Mouse (Mus musculus): ENCODE data around the gene Dusp14. TPM values are rescaled to one million over a fixed set of nuclear protein-coding genes. Genes with fewer than 3 reads are reported as not detected.

The Dusp14 gene
- polyA plus RNA-seq (2012; rRNA removed) = 15.3 and 18.2 TPM in 2 replicates
- polyA plus RNA-seq (2014; fragmentation: Nextera tagmentation; extraction: Ambion mirVana) = 21.9 and 23.6 TPM in 2 replicates

- peaks cover 18% of the 10 kb centered on the region for H3K27me3 ChIP-seq (ENCODE audit: control insufficient read depth, insufficient read depth, low read length)
- no peak for DNase-seq (ENCODE audit: low spot score)
Observed at GRCm38 (mm10) chr11:84069034-84069370, at the start of gene Dusp14. Gene Dusp14, minus strand, starts transcription at chr11:84069261.

GRCm38 (mm10) chr11:84117431-84117830, 48.4 kb upstream of the Dusp14 start:
- ATAC-seq (ENCODE audit: low FRiP score, low read depth) = no peak
- Histone ChIP-seq H3K36me3 (ENCODE audit: control insufficient read depth, insufficient read depth, low read length) (peaks cover 77% of the 10 kb centered on the region), H3K4me3 (replicated peaks; ENCODE audit: low read length) (no peak overlapping the region), H3K9me3 (ENCODE audit: control insufficient read depth, low read length) (no peaks in the 10 kb centered on the region), H3K27me3 (ENCODE audit: control insufficient read depth, insufficient read depth, low read length) (no peaks in the 10 kb centered on the region), H3K27ac (replicated peaks; ENCODE audit: low read depth, low read length) (no peak overlapping the region), H3K4me2 (replicated peaks; ENCODE audit: low read depth, low read length, severe bottlenecking) (no peak overlapping the region), H3K9ac (ENCODE audit: low read depth, low read length, severe bottlenecking) (no peak overlapping the region), H3K4me1 (ENCODE audit: control insufficient read depth, insufficient read depth, low read length) (no peaks in the 10 kb centered on the region)
- DNase-seq (ENCODE audit: low spot score) = no peak
- WGBS = 77% methylated on average over 4 of the region's 4 CpGs
- no peak for TF ChIP-seq POLR2A (IDR thresholded peaks at IDR 0.05; ENCODE audit: borderline replicate concordance, extremely low read depth, insufficient read depth, insufficient read length)

More at GRCm38 (mm10) chr11:84069034-84069370, at the start of gene Dusp14:
- no peaks in the 10 kb centered on the region for H3K9me3 ChIP-seq (ENCODE audit: control insufficient read depth, low read length)
- ATAC-seq (ENCODE audit: low FRiP score, low read depth) = no peak
- TF ChIP-seq POLR2A (IDR thresholded peaks at IDR 0.05; ENCODE audit: borderline replicate concordance, extremely low read depth, insufficient read depth, insufficient read length) = no peak
- peak within 1 kb of the TSS; percentile 73 for H3K4me3 ChIP-seq (replicated peaks; ENCODE audit: low read length)
- peak within 1 kb of the TSS; percentile 67; the same call in 1 of the 2 replicates for H3K27ac ChIP-seq (replicated peaks; ENCODE audit: low read depth, low read length)
- WGBS = 13% methylated on average over 11 of the region's 11 CpGs
- peak within 1 kb of the TSS; percentile 78 for H3K9ac ChIP-seq (ENCODE audit: low read depth, low read length, severe bottlenecking)
- H3K36me3 ChIP-seq (ENCODE audit: control insufficient read depth, insufficient read depth, low read length) = no peaks in the 10 kb centered on the region
- H3K4me1 ChIP-seq (ENCODE audit: control insufficient read depth, insufficient read depth, low read length) = peaks cover 31% of the 10 kb centered on the region
- peak within 1 kb of the TSS; percentile 86 for H3K4me2 ChIP-seq (replicated peaks; ENCODE audit: low read depth, low read length, severe bottlenecking)

DNA sequence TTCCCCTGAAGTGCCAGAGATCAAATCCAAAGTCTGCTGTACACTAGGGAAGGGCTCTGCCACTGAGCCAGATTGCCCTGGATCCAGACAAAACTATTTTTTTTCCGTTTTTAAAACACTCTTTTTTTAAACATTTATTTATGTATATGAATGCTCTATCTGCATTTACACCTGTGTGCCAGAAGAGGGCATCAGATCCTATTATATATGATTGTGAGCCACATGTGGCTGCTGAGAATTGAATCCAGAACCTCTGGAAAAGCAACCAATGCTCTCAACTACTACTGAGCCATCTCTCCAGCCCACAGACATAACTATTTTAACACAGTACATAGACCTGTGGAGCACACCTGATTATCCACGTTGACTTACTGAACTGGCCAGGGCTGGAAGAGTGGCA, 47.2 kb upstream of the Dusp14 start:
- TF ChIP-seq POLR2A (IDR thresholded peaks at IDR 0.05; ENCODE audit: borderline replicate concordance, extremely low read depth, insufficient read depth, insufficient read length) = no peak
- peaks cover 65% of the 10 kb centered on the region for H3K36me3 ChIP-seq (ENCODE audit: control insufficient read depth, insufficient read depth, low read length)
- H3K4me1 ChIP-seq (ENCODE audit: control insufficient read depth, insufficient read depth, low read length) = no peaks in the 10 kb centered on the region
- H3K9me3 ChIP-seq (ENCODE audit: control insufficient read depth, low read length) = no peaks in the 10 kb centered on the region
- ATAC-seq (ENCODE audit: low FRiP score, low read depth) = no peak
- DNase-seq (ENCODE audit: low spot score) = no peak
- no peak overlapping the region for H3K27ac ChIP-seq (replicated peaks; ENCODE audit: low read depth, low read length)
- H3K4me2 ChIP-seq (replicated peaks; ENCODE audit: low read depth, low read length, severe bottlenecking) = no peak overlapping the region
- H3K4me3 ChIP-seq (replicated peaks; ENCODE audit: low read length) = no peak overlapping the region
- no peak overlapping the region for H3K9ac ChIP-seq (ENCODE audit: low read depth, low read length, severe bottlenecking)
- 64% methylated on average over 2 of the region's 2 CpGs for WGBS
- H3K27me3 ChIP-seq (ENCODE audit: control insufficient read depth, insufficient read depth, low read length) = no peaks in the 10 kb centered on the region

- Histone ChIP-seq H3K9me3 (ENCODE audit: control insufficient read depth, low read length) (no peaks in the 10 kb centered on the region), H3K4me3 (replicated peaks; ENCODE audit: low read length) (no peak overlapping the region), H3K36me3 (ENCODE audit: control insufficient read depth, insufficient read depth, low read length) (peaks cover 63% of the 10 kb centered on the region), H3K4me1 (ENCODE audit: control insufficient read depth, insufficient read depth, low read length) (no peaks in the 10 kb centered on the region), H3K9ac (ENCODE audit: low read depth, low read length, severe bottlenecking) (no peak overlapping the region), H3K27me3 (ENCODE audit: control insufficient read depth, insufficient read depth, low read length) (no peaks in the 10 kb centered on the region), H3K4me2 (replicated peaks; ENCODE audit: low read depth, low read length, severe bottlenecking) (no peak overlapping the region), H3K27ac (replicated peaks; ENCODE audit: low read depth, low read length) (no peak overlapping the region)
- 79% methylated on average over 9 of the region's 9 CpGs for WGBS
- no peak for DNase-seq (ENCODE audit: low spot score)
- ATAC-seq (ENCODE audit: low FRiP score, low read depth) = no peak
- no peak for TF ChIP-seq POLR2A (IDR thresholded peaks at IDR 0.05; ENCODE audit: borderline replicate concordance, extremely low read depth, insufficient read depth, insufficient read length)
Observed at GRCm38 (mm10) chr11:84115646-84116045, 46.6 kb upstream of the Dusp14 start.

DNA sequence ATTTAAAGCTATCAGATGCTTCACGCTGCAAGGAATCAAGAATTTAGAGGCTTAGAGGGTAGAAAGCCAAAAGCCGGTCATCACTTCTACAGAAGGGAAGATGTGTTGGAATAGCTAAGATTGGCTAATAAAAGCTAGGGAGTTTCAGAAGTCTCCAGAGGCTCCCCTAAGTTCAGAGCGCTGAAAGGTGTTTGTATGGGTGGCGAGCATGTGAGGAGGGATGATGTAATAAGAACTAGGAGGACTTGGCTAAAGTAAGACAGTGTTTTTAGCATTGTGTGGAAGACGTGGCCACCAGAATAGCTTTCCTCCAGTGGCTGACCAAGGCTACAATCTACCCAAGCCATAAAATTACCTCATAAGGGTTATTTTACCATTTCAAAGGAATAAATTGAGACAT, 44.6 kb upstream of the Dusp14 start:
- no peak overlapping the region for H3K9ac ChIP-seq (ENCODE audit: low read depth, low read length, severe bottlenecking)
- no peaks in the 10 kb centered on the region for H3K4me1 ChIP-seq (ENCODE audit: control insufficient read depth, insufficient read depth, low read length)
- H3K4me3 ChIP-seq (replicated peaks; ENCODE audit: low read length) = no peak overlapping the region
- DNase-seq (ENCODE audit: low spot score) = no peak
- no peak overlapping the region for H3K4me2 ChIP-seq (replicated peaks; ENCODE audit: low read depth, low read length, severe bottlenecking)
- H3K9me3 ChIP-seq (ENCODE audit: control insufficient read depth, low read length) = no peaks in the 10 kb centered on the region
- H3K27me3 ChIP-seq (ENCODE audit: control insufficient read depth, insufficient read depth, low read length) = no peaks in the 10 kb centered on the region
- ATAC-seq (ENCODE audit: low FRiP score, low read depth) = no peak
- peaks cover 63% of the 10 kb centered on the region for H3K36me3 ChIP-seq (ENCODE audit: control insufficient read depth, insufficient read depth, low read length)
- WGBS = 88% methylated on average over 5 of the region's 5 CpGs
- H3K27ac ChIP-seq (replicated peaks; ENCODE audit: low read depth, low read length) = no peak overlapping the region
- no peak for TF ChIP-seq POLR2A (IDR thresholded peaks at IDR 0.05; ENCODE audit: borderline replicate concordance, extremely low read depth, insufficient read depth, insufficient read length)

DNA sequence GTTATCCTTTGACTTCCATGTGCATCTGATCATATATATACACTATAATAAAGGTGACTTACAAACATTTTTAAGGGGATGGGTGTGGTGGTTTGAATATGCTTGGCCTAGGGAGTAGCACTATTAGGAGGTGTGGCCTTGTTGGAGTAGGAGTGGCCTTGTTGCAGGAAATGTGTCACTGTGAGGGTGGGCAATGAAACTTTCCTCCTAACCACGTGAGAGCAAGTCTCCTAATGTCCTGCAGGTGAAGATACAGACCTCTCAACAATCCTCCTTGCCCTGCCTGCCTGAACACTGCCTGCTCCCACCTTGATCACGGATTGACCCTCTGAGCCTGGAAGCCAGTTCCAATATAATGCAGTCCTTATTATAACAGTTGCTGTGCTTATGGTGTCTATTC, 38.1 kb upstream of the Dusp14 start:
- no peak for ATAC-seq (ENCODE audit: low FRiP score, low read depth)
- no peaks in the 10 kb centered on the region for H3K9me3 ChIP-seq (ENCODE audit: control insufficient read depth, low read length)
- peaks cover 86% of the 10 kb centered on the region for H3K36me3 ChIP-seq (ENCODE audit: control insufficient read depth, insufficient read depth, low read length)
- H3K4me1 ChIP-seq (ENCODE audit: control insufficient read depth, insufficient read depth, low read length) = no peaks in the 10 kb centered on the region
- DNase-seq (ENCODE audit: low spot score) = no peak
- 48% methylated on average over 2 of the region's 2 CpGs for WGBS
- H3K27me3 ChIP-seq (ENCODE audit: control insufficient read depth, insufficient read depth, low read length) = no peaks in the 10 kb centered on the region
- H3K27ac ChIP-seq (replicated peaks; ENCODE audit: low read depth, low read length) = no peak overlapping the region
- H3K4me3 ChIP-seq (replicated peaks; ENCODE audit: low read length) = no peak overlapping the region
- H3K9ac ChIP-seq (ENCODE audit: low read depth, low read length, severe bottlenecking) = no peak overlapping the region
- H3K4me2 ChIP-seq (replicated peaks; ENCODE audit: low read depth, low read length, severe bottlenecking) = no peak overlapping the region
- TF ChIP-seq POLR2A (IDR thresholded peaks at IDR 0.05; ENCODE audit: borderline replicate concordance, extremely low read depth, insufficient read depth, insufficient read length) = no peak
